Mouse (Mus musculus) stomach, embryonic 16.5 days (tissue): Measurements from ENCODE around the gene Rps27rt. TPM values are rescaled to one million over a fixed set of nuclear protein-coding genes. Genes with fewer than 3 reads are reported as not detected.

Experiments
- ATAC-seq: fragments of 200-750 bp; cut with Nextera tagmentation; 2 replicates; pipeline ENCODE4 v1.8.0; 2017; ENCODE audit warnings: moderate number of reproducible peaks, moderate TSS enrichment; ENCODE audit not compliant: insufficient read depth, low FRiP score
- H3K27ac ChIP-seq: fragments of 300-500 bp; sonication (generic); 2 replicates; pipeline ENCODE4 v1.5.1; 2014; ENCODE audit warnings: low read length
- H3K27me3 ChIP-seq: fragments of 300-500 bp; sonication (generic); 2 replicates; pipeline ENCODE4 v1.6.1; 2014; ENCODE audit warnings: low read length, control low read depth, mixed read lengths; ENCODE audit not compliant: control insufficient read depth, insufficient read depth
- H3K36me3 ChIP-seq: fragments of 300-500 bp; sonication (generic); 2 replicates; pipeline ENCODE4 v1.6.1; 2014; ENCODE audit warnings: low read length; ENCODE audit not compliant: control insufficient read depth, insufficient read depth
- H3K4me1 ChIP-seq: fragments of 300-500 bp; sonication (generic); 2 replicates; pipeline ENCODE4 v1.6.1; 2014; ENCODE audit warnings: low read length, control low read depth, mixed read lengths; ENCODE audit not compliant: control insufficient read depth, insufficient read depth
- H3K4me2 ChIP-seq: fragments of 300-500 bp; sonication (generic); 2 replicates; pipeline ENCODE4 v1.6.1; 2014; ENCODE audit warnings: low read depth, low read length, mixed read lengths
- H3K4me3 ChIP-seq: fragments of 300-500 bp; sonication (generic); replicated peaks from 2 replicates; pipeline ENCODE4 v1.5.1; 2014; ENCODE audit warnings: mild to moderate bottlenecking, low read length
- H3K9ac ChIP-seq: fragments of 300-500 bp; sonication (generic); 2 replicates; pipeline ENCODE4 v1.6.1; 2014; ENCODE audit warnings: low read length
- H3K9me3 ChIP-seq: fragments of 300-500 bp; sonication (generic); replicated peaks from 2 replicates; pipeline ENCODE4 v1.6.1; 2016; ENCODE audit warnings: low read length, control low read depth; ENCODE audit not compliant: control insufficient read depth
- WGBS: fragments of 180-500 bp; shearing (Covaris S2); extraction: QIAGEN DNeasy Blood & Tissue Kit; methylation state at CpG from one replicate; pipeline ENCODE4 v1.1.7; 2014; 5-methylcytosine and 5-hydroxymethylcytosine counted together
- polyA plus RNA-seq: library from polyadenylated mRNA; unstranded; fragments of >200 nt; fragmentation: Nextera tagmentation; extraction: Ambion mirVana; gene quantifications from 2 replicates; pipeline ENCODE4 v1.2.1, GENCODE M21; 2015

Rps27rt gene
- polyA plus RNA-seq, 1 experiment from 2014 or later: 421 TPM

- no peaks in the 10 kb centered on the region for H3K36me3 ChIP-seq
- no peak overlapping the region for H3K4me3 ChIP-seq
- no peak overlapping the region for H3K9ac ChIP-seq
- 0 out of 2 replicates have a peak, but pooled peaks cover 4% of the 10 kb centered on the region for H3K4me1 ChIP-seq
- H3K4me2 ChIP-seq: no peak overlapping the region
- ATAC-seq: no peak
- H3K9me3 ChIP-seq: no peaks in the 10 kb centered on the region
- no peak overlapping the region for H3K27ac ChIP-seq
- WGBS: 64% methylated on average over 10 of the region's 10 CpGs
- H3K27me3 ChIP-seq: no peaks in the 10 kb centered on the region
Observed at GRCm38 (mm10) chr9:114990421-114990820, 7.9 kb upstream of the Rps27rt start.

DNA sequence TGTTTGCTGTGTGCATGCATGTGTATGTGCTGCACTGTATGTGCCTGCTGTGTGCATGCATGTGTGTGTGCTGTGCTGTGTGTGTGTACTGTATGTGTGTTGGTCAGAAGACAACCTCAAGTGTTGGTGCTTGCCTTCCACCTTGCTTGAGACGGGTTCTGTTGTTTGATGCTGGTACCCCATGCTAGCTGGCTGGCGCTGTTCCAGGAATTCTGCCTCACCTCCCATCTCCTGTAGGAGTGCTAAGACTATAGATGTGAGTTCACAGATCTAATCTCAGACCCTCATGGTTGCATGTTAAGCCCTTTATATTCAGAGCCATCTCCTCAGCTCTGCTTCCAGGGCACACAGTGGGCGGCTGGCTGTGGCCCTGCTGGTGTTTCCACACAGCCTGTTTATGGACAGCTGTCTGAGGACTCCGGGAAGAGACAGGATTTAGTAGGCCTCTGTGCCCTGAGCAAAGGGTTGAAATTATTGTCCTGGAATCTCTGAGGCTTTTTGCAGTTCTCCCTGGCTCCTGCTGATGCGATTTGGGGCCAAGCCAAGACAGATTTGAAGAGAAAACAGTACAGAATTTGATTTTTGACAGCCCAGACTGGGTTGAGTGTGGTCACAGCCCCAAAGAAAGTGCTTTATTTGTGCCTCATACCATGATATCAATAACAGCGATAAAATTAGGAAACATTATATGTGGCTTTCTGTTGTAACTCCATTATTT lies 6.2 kb upstream of the Rps27rt start:
- 0 out of 2 replicates have a peak overlapping the region, but pooled peaks have one; percentile 48 for H3K9ac ChIP-seq
- 66% methylated on average over 6 of the region's 6 CpGs for WGBS
- ATAC-seq: no peak
- H3K27me3 ChIP-seq: no peaks in the 10 kb centered on the region
- H3K4me2 ChIP-seq: no peak overlapping the region
- no peak overlapping the region for H3K4me3 ChIP-seq
- no peaks in the 10 kb centered on the region for H3K36me3 ChIP-seq
- H3K4me1 ChIP-seq: 0 out of 2 replicates have a peak, but pooled peaks cover 4% of the 10 kb centered on the region
- no peaks in the 10 kb centered on the region; the same call in 1 of the 2 replicates for H3K9me3 ChIP-seq
- no peak overlapping the region for H3K27ac ChIP-seq

DNA sequence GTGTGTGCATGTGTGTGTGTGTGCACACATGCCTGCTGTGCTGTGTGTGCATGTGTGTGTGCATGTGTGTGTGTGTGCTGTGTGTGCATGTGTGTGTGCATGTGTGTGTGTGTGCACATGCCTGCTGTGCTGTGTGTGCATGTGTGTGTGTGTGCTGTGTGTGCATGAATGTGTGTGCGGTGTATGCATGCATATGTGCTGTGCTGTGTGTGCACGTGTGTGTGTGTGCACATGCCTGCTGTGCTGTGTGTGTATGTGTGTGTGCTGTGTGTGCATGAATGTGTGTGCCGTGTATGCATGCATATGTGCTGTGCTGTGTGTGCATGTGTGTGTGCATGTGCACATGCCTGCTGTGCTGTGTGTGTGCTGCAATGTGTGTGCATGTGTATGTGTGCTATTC lies 5.5 kb upstream of the Rps27rt start:
- H3K27ac ChIP-seq: no peak overlapping the region
- H3K27me3 ChIP-seq: no peaks in the 10 kb centered on the region
- ATAC-seq: no peak
- H3K36me3 ChIP-seq: no peaks in the 10 kb centered on the region
- H3K4me2 ChIP-seq: no peak overlapping the region
- 0 out of 2 replicates have a peak, but pooled peaks cover 4% of the 10 kb centered on the region for H3K4me1 ChIP-seq
- H3K9ac ChIP-seq: no peak overlapping the region
- H3K9me3 ChIP-seq: no peaks in the 10 kb centered on the region; the same call in 1 of the 2 replicates
- H3K4me3 ChIP-seq: no peak overlapping the region
- WGBS: 90% methylated on average over 3 of the region's 3 CpGs

GRCm38 (mm10) chr9:114986361-114986760 lies 3.8 kb upstream of the Rps27rt start:
- Histone ChIP-seq H3K4me1 (0 out of 2 replicates have a peak, but pooled peaks cover 4% of the 10 kb centered on the region), H3K27ac (no peak overlapping the region), H3K9ac (no peak overlapping the region), H3K4me3 (no peak overlapping the region), H3K36me3 (no peaks in the 10 kb centered on the region), H3K27me3 (no peaks in the 10 kb centered on the region), H3K4me2 (no peak overlapping the region), H3K9me3 (no peaks in the 10 kb centered on the region; the same call in 1 of the 2 replicates)
- 87% methylated on average over 5 of the region's 5 CpGs for WGBS
- ATAC-seq: no peak

DNA sequence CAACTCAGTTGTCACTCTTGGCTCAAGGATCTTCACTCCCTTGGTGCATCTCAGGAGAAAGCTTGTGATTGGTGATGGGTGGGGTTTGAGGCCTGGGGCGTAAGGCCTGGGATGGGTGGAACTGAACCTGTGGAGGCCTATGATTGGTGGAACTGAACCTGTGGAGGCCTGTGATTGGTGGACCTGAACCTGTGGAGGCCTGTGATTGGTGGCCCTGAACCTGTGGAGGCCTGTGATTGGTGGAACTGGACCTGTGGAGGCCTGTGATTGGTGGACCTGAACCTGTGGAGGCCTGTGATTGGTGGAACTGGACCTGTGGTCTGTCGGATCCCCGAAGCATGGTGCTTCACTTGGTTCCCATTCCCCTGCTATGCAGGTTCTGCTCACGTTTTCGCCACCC lies 3.2 kb upstream of the Rps27rt start:
- no peaks in the 10 kb centered on the region for H3K27me3 ChIP-seq
- no peak for ATAC-seq
- no peak overlapping the region for H3K4me2 ChIP-seq

GRCm38 (mm10) chr9:114979969-114980368 lies 2.6 kb downstream of the Rps27rt start:
- no peaks in the 10 kb centered on the region for H3K36me3 ChIP-seq
- H3K4me1 ChIP-seq: peaks cover 11% of the 10 kb centered on the region
- 0 out of 2 replicates have a peak overlapping the region, but pooled peaks have one; percentile 87 for H3K4me2 ChIP-seq
- ATAC-seq: no peak
- no peaks in the 10 kb centered on the region; the same call in 1 of the 2 replicates for H3K27me3 ChIP-seq
- H3K4me3 ChIP-seq: peak overlapping the region; percentile 72; the same call in 1 of the 2 replicates
- H3K9ac ChIP-seq: no peak overlapping the region
- WGBS: 57% methylated on average over 6 of the region's 6 CpGs
- H3K9me3 ChIP-seq: no peaks in the 10 kb centered on the region; the same call in 1 of the 2 replicates
- no peak overlapping the region for H3K27ac ChIP-seq

More for the DNA sequence above, 3.2 kb upstream of the Rps27rt start:
- Histone ChIP-seq H3K27ac (no peak overlapping the region), H3K9ac (no peak overlapping the region), H3K4me1 (0 out of 2 replicates have a peak, but pooled peaks cover 4% of the 10 kb centered on the region), H3K9me3 (no peaks in the 10 kb centered on the region; the same call in 1 of the 2 replicates), H3K4me3 (no peak overlapping the region), H3K36me3 (no peaks in the 10 kb centered on the region)
- WGBS: 86% methylated on average over 5 of the region's 5 CpGs

DNA sequence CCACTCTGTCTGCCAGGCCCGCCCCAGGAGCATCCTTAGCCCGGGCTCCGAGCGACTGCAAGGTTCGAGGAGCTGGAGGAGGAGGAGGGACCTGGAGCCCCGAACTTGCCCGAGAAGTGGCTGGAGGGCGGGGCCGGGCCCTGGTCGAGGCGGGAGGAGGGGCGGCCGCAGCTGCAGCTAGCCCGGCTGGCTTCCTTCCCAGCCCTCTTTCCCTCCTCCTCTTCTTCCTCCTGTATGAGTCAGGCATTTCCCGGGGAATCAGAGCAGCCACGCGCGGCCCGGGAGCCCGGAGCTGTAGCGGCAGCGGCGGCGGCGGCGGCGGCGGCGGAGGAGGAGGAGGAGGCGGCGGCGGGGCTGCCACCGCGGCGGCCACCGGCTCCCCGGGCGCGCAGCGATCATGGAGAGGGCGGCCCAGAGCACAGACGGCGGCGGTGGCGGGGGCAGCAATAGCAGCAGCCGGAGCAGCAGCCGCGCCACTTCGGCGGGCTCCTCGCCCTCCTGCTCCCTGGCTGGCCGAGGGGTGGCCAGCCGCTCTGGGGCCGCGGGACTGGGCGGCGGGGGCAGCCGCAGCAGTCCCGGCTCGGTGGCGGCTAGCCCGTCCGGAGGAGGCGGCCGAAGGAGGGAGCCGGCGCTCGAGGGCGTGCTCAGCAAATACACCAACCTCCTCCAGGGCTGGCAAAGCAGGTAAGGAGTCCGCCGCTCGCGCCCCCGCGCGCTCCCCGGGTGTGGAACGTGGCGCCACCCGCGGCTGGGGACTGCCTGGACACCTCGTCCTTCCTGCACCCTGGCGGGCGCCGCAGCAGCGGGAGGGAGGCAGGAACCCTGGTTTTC lies 4.0 kb downstream of the Rps27rt start, which contains the start of gene Osbpl10:
TSS of gene Osbpl10 (plus strand) at position 289 of the 831 bp plus-strand sequence.
- WGBS: under 1% methylated on average over 79 of the region's 86 CpGs
- Histone ChIP-seq H3K27me3 (no peaks in the 10 kb centered on the region; the same call in 1 of the 2 replicates), H3K4me1 (peaks cover 11% of the 10 kb centered on the region), H3K4me3 (peak within 1 kb of the TSS; percentile 72), H3K9ac (peak within 1 kb of the TSS; percentile 85), H3K36me3 (no peaks in the 10 kb centered on the region), H3K27ac (peak within 1 kb of the TSS; percentile 84), H3K9me3 (no peaks in the 10 kb centered on the region), H3K4me2 (peak within 1 kb of the TSS; percentile 87)
- peak; percentile 86 for ATAC-seq

GRCm38 (mm10) chr9:114977461-114978280 lies 4.9 kb downstream of the Rps27rt start:
- 8% methylated on average over 31 of the region's 31 CpGs for WGBS

More at GRCm38 (mm10) chr9:114977461-114978280, 4.9 kb downstream of the Rps27rt start:
- peak overlapping the region; percentile 85 for H3K9ac ChIP-seq
- peak overlapping the region; percentile 72 for H3K4me3 ChIP-seq
- H3K4me1 ChIP-seq: peaks cover 11% of the 10 kb centered on the region
- H3K4me2 ChIP-seq: peak overlapping the region; percentile 87
- no peaks in the 10 kb centered on the region; the same call in 1 of the 2 replicates for H3K27me3 ChIP-seq
- ATAC-seq: peak; percentile 74
- H3K27ac ChIP-seq: peak overlapping the region; percentile 84
- H3K36me3 ChIP-seq: no peaks in the 10 kb centered on the region
- no peaks in the 10 kb centered on the region for H3K9me3 ChIP-seq
